Mouse (Mus musculus) brain, adult 10 weeks (tissue): Measurements from ENCODE around the gene Manf. TPM values are rescaled to one million over a fixed set of nuclear protein-coding genes. Genes with fewer than 3 reads are reported as not detected.

Source experiments
- polyA plus RNA-seq: library from polyadenylated mRNA; stranded (reverse); fragments of 350-450 nt; fragmentation: Illumina TruSeq; extraction: RNeasy Lipid Tissue Mini Kit (QIAGEN cat#74804); gene quantifications from one replicate; pipeline ENCODE4 v1.2.3, GENCODE M21; 2015; ENCODE audit warnings: low read depth, low replicate concordance

Gene Manf
- polyA plus RNA-seq: 157 TPM

DNA sequence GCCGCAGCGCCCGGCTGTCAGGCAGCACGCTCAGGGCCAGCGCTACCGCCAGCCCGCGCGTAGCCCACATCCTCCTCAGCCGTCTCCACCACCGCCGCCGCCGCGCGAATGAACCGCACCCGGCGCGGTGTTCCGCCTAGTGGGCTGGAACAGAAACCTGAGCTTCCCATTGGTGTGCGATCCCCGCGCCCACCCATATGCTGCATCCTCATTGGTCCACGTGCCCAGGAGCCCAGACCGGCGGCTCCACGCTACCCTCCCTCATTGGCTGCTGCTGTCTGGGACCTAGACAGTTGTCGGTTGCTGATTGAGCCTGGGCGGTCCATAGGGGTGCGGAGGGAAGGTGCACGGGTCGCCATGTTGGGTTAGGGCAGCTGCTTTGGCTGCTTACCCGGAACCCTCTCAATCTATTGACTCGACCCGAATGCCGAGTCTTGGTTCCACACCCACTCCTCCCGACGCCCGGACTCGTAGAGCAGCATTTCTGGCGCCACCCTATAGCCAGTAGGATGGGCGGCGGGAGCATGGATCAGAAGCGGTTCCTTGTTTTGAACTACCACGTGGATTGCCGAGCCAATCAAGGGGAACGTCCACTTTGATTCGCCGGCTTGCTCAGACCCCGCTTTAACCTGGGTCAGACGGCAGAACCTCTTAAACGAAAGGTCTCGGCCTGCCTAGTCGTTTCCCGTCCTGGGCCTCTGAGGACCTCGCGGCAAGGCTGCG lies at the start of gene Manf:
Manf (minus strand) TSS at position 151 of the 723 bp plus-strand sequence.

DNA sequence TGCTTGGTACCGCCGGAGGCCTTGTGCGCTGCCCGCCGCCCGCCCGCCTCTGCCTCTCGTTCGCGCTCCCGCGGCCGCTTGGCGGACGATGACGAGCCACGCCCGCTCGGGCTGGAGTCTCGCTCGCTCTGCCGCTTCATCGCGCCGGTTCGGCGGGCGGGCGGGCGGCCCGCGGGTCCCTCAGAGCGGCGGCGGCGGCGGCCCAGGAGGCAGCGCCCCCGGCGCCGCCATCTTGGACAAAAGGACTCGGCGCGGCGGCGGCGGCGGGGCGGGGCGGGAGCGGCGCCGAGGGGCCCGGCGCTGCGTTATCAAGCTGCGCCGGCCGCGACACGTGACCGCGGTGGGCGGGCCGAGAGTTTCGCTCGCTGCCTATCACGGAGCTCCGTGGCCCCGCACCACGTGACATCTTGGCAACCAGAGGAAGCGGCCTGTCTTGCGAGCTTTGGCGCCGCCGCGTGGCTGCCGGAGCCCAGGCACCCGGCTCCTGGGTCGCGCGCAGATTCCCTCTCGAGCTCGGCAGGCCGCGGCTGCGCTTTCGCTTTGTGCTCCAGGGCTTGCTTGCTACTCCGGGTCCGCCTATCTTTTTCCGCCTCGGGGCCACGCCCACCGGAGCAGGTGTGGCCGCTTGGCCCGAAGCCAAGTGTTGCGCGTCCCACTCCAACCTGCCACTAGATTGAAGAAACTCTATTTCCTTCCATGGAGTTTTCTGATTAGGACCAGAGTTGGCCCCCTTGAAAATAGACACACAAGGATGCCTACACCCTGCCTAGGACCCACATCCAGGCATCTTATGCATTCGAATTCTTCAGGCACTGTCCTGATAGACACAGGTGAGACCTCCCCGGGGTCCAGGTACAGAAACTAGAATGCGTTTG lies 4.7 kb downstream of the Manf start, which contains the start of gene Rbm15b:
Rbm15b (minus strand) TSS at position 601 of the 875 bp plus-strand sequence.

GRCm38 (mm10) chr9:106821618-106822380 lies 70.0 kb downstream of the Manf start, which contains the start of gene Dcaf1:
Gene Dcaf1, plus strand, starts transcription at chr9:106821874.

DNA sequence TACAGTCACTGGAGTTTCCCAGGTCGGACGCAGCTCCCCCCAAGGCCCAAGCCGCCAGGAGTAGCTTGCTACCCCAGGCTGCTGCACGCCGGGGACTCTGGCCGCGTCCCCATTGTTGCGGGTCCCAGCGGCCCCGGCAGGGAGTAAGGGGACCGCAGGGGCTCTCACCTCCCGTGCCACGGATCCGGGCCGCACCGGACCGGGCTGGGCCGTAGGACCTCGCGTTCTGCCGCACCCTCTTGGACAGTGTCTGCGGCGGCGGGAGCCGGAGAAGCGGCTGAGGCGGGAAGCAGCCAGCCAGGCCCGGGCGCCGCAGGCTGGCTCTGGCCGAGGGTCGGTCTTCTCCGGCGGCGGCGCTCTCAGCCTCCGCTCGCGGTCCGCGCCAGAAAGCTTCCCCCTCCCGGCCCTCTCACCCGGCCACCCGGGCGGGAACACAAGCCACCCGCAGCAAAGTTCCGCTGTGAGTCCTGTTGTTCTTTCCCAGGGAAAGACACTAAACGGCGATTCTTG lies 102.9 kb downstream of the Manf start, which contains the start of gene Rad54l2:
Rad54l2 (minus strand) TSS at position 383 of the 510 bp plus-strand sequence.

Other genes with a start within 250 kb of the Manf start
- 19.8 TPM for gene Grm2, start 235.9 kb downstream of the Manf start, polyA plus RNA-seq
- 89.0 TPM for gene Tex264, start 206.1 kb downstream of the Manf start, polyA plus RNA-seq
- 7.5 TPM for gene Rad54l2, start 102.8 kb downstream of the Manf start, polyA plus RNA-seq
- 25.0 TPM for gene Dcaf1, start 70.1 kb downstream of the Manf start, polyA plus RNA-seq
- gene Rbm15b, start 4.6 kb downstream of the Manf start, polyA plus RNA-seq: 26.4 TPM